Mouse (Mus musculus) intestine, embryonic 14.5 days (tissue): Measurements from ENCODE around the gene Afmid. TPM values are rescaled to one million over a fixed set of nuclear protein-coding genes. Genes with fewer than 3 reads are reported as not detected.

Source experiments
- ATAC-seq: fragments of 200-750 bp; cut with Nextera tagmentation; replicated peaks from 2 replicates; pipeline ENCODE4 v1.8.0; 2017; ENCODE audit warnings: low read depth, moderate number of reproducible peaks, moderate TSS enrichment, moderate library complexity; ENCODE audit not compliant: low FRiP score, low TSS enrichment
- DNase-seq: peaks from one replicate; pipeline ENCODE4 v3.0.0-alpha.2; 2018; ENCODE audit warnings: low spot score
- H3K27ac ChIP-seq: fragments of 300-500 bp; sonication (generic); 2 replicates; pipeline ENCODE4 v1.5.1; 2014; ENCODE audit warnings: low read depth, mild to moderate bottlenecking, control low read depth
- H3K27me3 ChIP-seq: fragments of 300-500 bp; sonication (generic); replicated peaks from 2 replicates; pipeline ENCODE4 v1.6.1; 2014; ENCODE audit warnings: low read length, control low read depth; ENCODE audit not compliant: control insufficient read depth, insufficient read depth
- H3K36me3 ChIP-seq: fragments of 300-500 bp; sonication (generic); 2 replicates; pipeline ENCODE4 v1.6.1; 2014; ENCODE audit warnings: low read length, control low read depth; ENCODE audit not compliant: control insufficient read depth, insufficient read depth
- H3K4me1 ChIP-seq: fragments of 300-500 bp; sonication (generic); replicated peaks from 2 replicates; pipeline ENCODE4 v1.6.1; 2014; ENCODE audit warnings: low read length, control low read depth, mixed read lengths; ENCODE audit not compliant: control insufficient read depth, insufficient read depth
- H3K4me2 ChIP-seq: fragments of 300-500 bp; sonication (generic); 2 replicates; pipeline ENCODE4 v1.6.1; 2014; ENCODE audit warnings: low read length
- H3K4me3 ChIP-seq: fragments of 300-500 bp; sonication (generic); 2 replicates; pipeline ENCODE4 v1.5.1; 2014; ENCODE audit warnings: low read depth, low read length, control low read depth, mixed read lengths
- H3K9ac ChIP-seq: fragments of 300-500 bp; sonication (generic); 2 replicates; pipeline ENCODE4 v1.6.1; 2014; ENCODE audit warnings: mild to moderate bottlenecking, low read length
- H3K9me3 ChIP-seq: fragments of 300-500 bp; sonication (generic); 2 replicates; pipeline ENCODE4 v1.6.1; 2016; ENCODE audit warnings: low read length, control low read depth; ENCODE audit not compliant: control insufficient read depth
- WGBS: fragments of 180-500 bp; shearing (Covaris S2); extraction: QIAGEN DNeasy Blood & Tissue Kit; methylation state at CpG from one replicate; pipeline ENCODE4 v1.1.7; 2014; 5-methylcytosine and 5-hydroxymethylcytosine counted together
- polyA plus RNA-seq: library from polyadenylated mRNA; unstranded; fragments of >200 nt; fragmentation: Nextera tagmentation; extraction: Ambion mirVana; gene quantifications from 2 replicates; pipeline ENCODE4 v1.2.1, GENCODE M21; 2014

Afmid gene
- polyA plus RNA-seq, 1 experiment from 2014 or later: 6.6 TPM

- Histone ChIP-seq H3K4me1 (peaks cover 48% of the 10 kb centered on the region), H3K9ac (peak overlapping the region; percentile 75), H3K27me3 (no peaks in the 10 kb centered on the region), H3K36me3 (peaks cover 42% of the 10 kb centered on the region), H3K27ac (peak overlapping the region; percentile 57), H3K4me3 (peak overlapping the region; percentile 57), H3K9me3 (no peaks in the 10 kb centered on the region), H3K4me2 (peak overlapping the region; percentile 58)
- WGBS: 16% methylated on average over 23 of the region's 23 CpGs
- DNase-seq (peak; percentile 93), ATAC-seq (peak; percentile 63)
Observed at GRCm38 (mm10) chr11:117824060-117824969, 1.4 kb upstream of the Afmid start.

GRCm38 (mm10) chr11:117826164-117826563, 440 bp downstream of the Afmid start:
- Histone ChIP-seq H3K27ac (peak overlapping the region; percentile 89), H3K4me2 (peak overlapping the region; percentile 58), H3K36me3 (peaks cover 23% of the 10 kb centered on the region), H3K4me1 (peaks cover 62% of the 10 kb centered on the region), H3K27me3 (no peaks in the 10 kb centered on the region), H3K9ac (peak overlapping the region; percentile 75), H3K4me3 (peak overlapping the region; percentile 57), H3K9me3 (no peaks in the 10 kb centered on the region)
- DNase-seq (no peak), ATAC-seq (0 out of 2 replicates have a peak, but pooled peaks have one; percentile 19)
- WGBS: 7% methylated on average over 5 of the region's 5 CpGs

GRCm38 (mm10) chr11:117826916-117827315, 1.2 kb downstream of the Afmid start:
- 50% methylated on average over 8 of the region's 8 CpGs for WGBS
- ATAC-seq: no peak
- H3K9me3 ChIP-seq: no peaks in the 10 kb centered on the region
- peak overlapping the region; percentile 58; the same call in 1 of the 2 replicates for H3K4me2 ChIP-seq
- no peak overlapping the region; the same call in 1 of the 2 replicates for H3K27ac ChIP-seq
- no peaks in the 10 kb centered on the region for H3K27me3 ChIP-seq
- H3K36me3 ChIP-seq: peaks cover 16% of the 10 kb centered on the region
- peaks cover 62% of the 10 kb centered on the region for H3K4me1 ChIP-seq
- no peak overlapping the region for H3K9ac ChIP-seq
- no peak for DNase-seq
- no peak overlapping the region for H3K4me3 ChIP-seq

- WGBS: 45% methylated on average over 3 of the region's 3 CpGs
- DNase-seq (no peak), ATAC-seq (no peak)
- Histone ChIP-seq H3K4me2 (no peak overlapping the region), H3K4me1 (peaks cover 65% of the 10 kb centered on the region), H3K9ac (no peak overlapping the region), H3K9me3 (no peaks in the 10 kb centered on the region), H3K27ac (no peak overlapping the region), H3K36me3 (peaks cover 11% of the 10 kb centered on the region; the same call in 1 of the 2 replicates), H3K4me3 (no peak overlapping the region), H3K27me3 (no peaks in the 10 kb centered on the region)
Observed at GRCm38 (mm10) chr11:117827386-117827785, 1.7 kb downstream of the Afmid start.

- Histone ChIP-seq H3K4me2 (no peak overlapping the region), H3K9me3 (no peaks in the 10 kb centered on the region), H3K4me3 (no peak overlapping the region), H3K36me3 (0 out of 2 replicates have a peak, but pooled peaks cover 3% of the 10 kb centered on the region), H3K27ac (peak overlapping the region; percentile 63), H3K27me3 (no peaks in the 10 kb centered on the region), H3K9ac (0 out of 2 replicates have a peak overlapping the region, but pooled peaks have one; percentile 5), H3K4me1 (peaks cover 56% of the 10 kb centered on the region)
- ATAC-seq (no peak), DNase-seq (no peak)
- 66% methylated on average over 18 of the region's 18 CpGs for WGBS
Observed at GRCm38 (mm10) chr11:117828149-117828887, 2.6 kb downstream of the Afmid start.

GRCm38 (mm10) chr11:117828888-117829604, 3.3 kb downstream of the Afmid start:
- Histone ChIP-seq H3K4me2 (no peak overlapping the region), H3K4me3 (no peak overlapping the region), H3K4me1 (peaks cover 52% of the 10 kb centered on the region), H3K36me3 (no peaks in the 10 kb centered on the region), H3K27me3 (no peaks in the 10 kb centered on the region), H3K27ac (peak overlapping the region; percentile 63), H3K9me3 (no peaks in the 10 kb centered on the region), H3K9ac (no peak overlapping the region)
- ATAC-seq (no peak), DNase-seq (no peak)
- WGBS: 39% methylated on average over 9 of the region's 9 CpGs

- peak overlapping the region; percentile 7; the same call in 1 of the 2 replicates for H3K9ac ChIP-seq
- 69% methylated on average over 2 of the region's 2 CpGs for whole genome bisulfite sequencing
- H3K27me3 ChIP-seq: no peaks in the 10 kb centered on the region
- H3K9me3 ChIP-seq: no peaks in the 10 kb centered on the region
- H3K4me3 ChIP-seq: no peak overlapping the region
- no peak overlapping the region for H3K4me2 ChIP-seq
- no peak for DNase-seq
- no peak for ATAC-seq
- peaks cover 48% of the 10 kb centered on the region for H3K4me1 ChIP-seq
- H3K36me3 ChIP-seq: no peaks in the 10 kb centered on the region
- H3K27ac ChIP-seq: peak overlapping the region; percentile 63
Observed at GRCm38 (mm10) chr11:117829671-117830215, 4.0 kb downstream of the Afmid start.

- no peak for DNase-seq
- H3K9ac ChIP-seq: peak overlapping the region; percentile 7; the same call in 1 of the 2 replicates
- H3K27me3 ChIP-seq: no peaks in the 10 kb centered on the region
- H3K4me2 ChIP-seq: no peak overlapping the region
- H3K36me3 ChIP-seq: no peaks in the 10 kb centered on the region
- peaks cover 48% of the 10 kb centered on the region for H3K4me1 ChIP-seq
- no peak for ATAC-seq
- H3K9me3 ChIP-seq: no peaks in the 10 kb centered on the region
- no peak overlapping the region for H3K4me3 ChIP-seq
- peak overlapping the region; percentile 63; the same call in 1 of the 2 replicates for H3K27ac ChIP-seq
- 64% methylated on average over 9 of the region's 9 CpGs for WGBS
Observed at GRCm38 (mm10) chr11:117830401-117830800, 4.7 kb downstream of the Afmid start.
